Mouse (Mus musculus) forebrain, embryonic 11.5 days (tissue): ENCODE results near the gene Tarbp2. TPM values are rescaled to one million over a fixed set of nuclear protein-coding genes. Genes with fewer than 3 reads are reported as not detected.

Experiments used
- ATAC-seq: fragments of 200-750 bp; cut with Nextera tagmentation; replicated peaks from 2 replicates; pipeline ENCODE4 v1.8.0; 2017; ENCODE audit warnings: moderate TSS enrichment; ENCODE audit not compliant: low FRiP score
- DNase-seq: peaks from one replicate; pipeline ENCODE4 v3.0.0-alpha.2; 2017; ENCODE audit warnings: low spot score
- H3K27ac ChIP-seq: fragments of 300-500 bp; sonication (generic); 2 replicates; pipeline ENCODE4 v1.5.1; 2014; ENCODE audit warnings: low read depth, low read length
- H3K27me3 ChIP-seq: fragments of 300-500 bp; sonication (generic); 2 replicates; pipeline ENCODE4 v1.6.1; 2014; ENCODE audit warnings: mild to moderate bottlenecking, low read length, mixed read lengths; ENCODE audit not compliant: control insufficient read depth, insufficient read depth
- H3K36me3 ChIP-seq: fragments of 300-500 bp; sonication (generic); 2 replicates; pipeline ENCODE4 v1.6.1; 2014; ENCODE audit warnings: mild to moderate bottlenecking, low read length, moderate library complexity, mixed read lengths; ENCODE audit not compliant: control insufficient read depth, insufficient read depth
- H3K4me1 ChIP-seq: fragments of 300-500 bp; sonication (generic); replicated peaks from 2 replicates; pipeline ENCODE4 v1.6.1; 2014; ENCODE audit warnings: low read length, mixed read lengths; ENCODE audit not compliant: control insufficient read depth, insufficient read depth
- H3K4me2 ChIP-seq: fragments of 300-500 bp; sonication (generic); 2 replicates; pipeline ENCODE4 v1.6.1; 2014; ENCODE audit warnings: low read depth, mild to moderate bottlenecking, low read length, moderate library complexity, mixed read lengths; ENCODE audit not compliant: severe bottlenecking
- H3K4me3 ChIP-seq: fragments of 300-500 bp; sonication (generic); 2 replicates; pipeline ENCODE4 v1.5.1; 2014; ENCODE audit warnings: low read depth, low read length
- H3K9ac ChIP-seq: fragments of 300-500 bp; sonication (generic); 2 replicates; pipeline ENCODE4 v1.6.1; 2014; ENCODE audit warnings: low read length
- H3K9me3 ChIP-seq: fragments of 300-500 bp; sonication (generic); 2 replicates; pipeline ENCODE4 v1.6.1; 2016; ENCODE audit warnings: low read length, mixed read lengths; ENCODE audit not compliant: control insufficient read depth
- WGBS: fragments of 180-500 bp; shearing (Covaris S2); extraction: QIAGEN DNeasy Blood & Tissue Kit; methylation state at CpG from one replicate; pipeline ENCODE4 v1.1.7; 2014; 5-methylcytosine and 5-hydroxymethylcytosine counted together
- polyA plus RNA-seq: library from polyadenylated mRNA; unstranded; fragments of >200 nt; fragmentation: Nextera tagmentation; extraction: Ambion mirVana; gene quantifications from 2 replicates; pipeline ENCODE4 v1.2.1, GENCODE M21; 2014

The Tarbp2 gene
- polyA plus RNA-seq, 1 experiment from 2014 or later, result 98.9 TPM

DNA sequence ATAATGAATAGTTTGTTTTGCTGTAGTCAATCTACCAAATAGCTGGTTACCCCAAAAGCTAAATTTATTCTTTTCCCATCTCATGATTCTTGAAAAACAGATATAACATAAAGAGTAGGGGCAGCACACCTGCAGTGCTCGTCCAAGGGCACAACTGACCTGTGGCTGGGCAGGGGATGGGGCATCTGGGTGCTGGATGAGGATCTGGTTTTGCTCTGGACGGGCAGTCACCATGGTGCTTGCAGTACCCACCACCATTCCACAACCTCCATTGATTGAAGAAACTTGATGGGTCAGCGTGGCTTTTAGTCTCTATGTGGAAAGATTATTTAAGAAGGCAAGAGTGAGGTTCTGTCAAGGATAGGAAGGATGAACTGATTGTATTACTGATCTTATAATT, 28.3 kb downstream of the Tarbp2 start:
- DNase-seq, result no peak
- no peak for ATAC-seq
- H3K4me1 ChIP-seq, result no peaks in the 10 kb centered on the region
- no peak overlapping the region for H3K9ac ChIP-seq
- H3K27me3 ChIP-seq, result no peaks in the 10 kb centered on the region
- H3K4me2 ChIP-seq, result no peak overlapping the region
- no peaks in the 10 kb centered on the region for H3K9me3 ChIP-seq
- no peak overlapping the region for H3K27ac ChIP-seq
- no peak overlapping the region for H3K4me3 ChIP-seq
- 84% methylated on average over 3 of the region's 3 CpGs for WGBS
- H3K36me3 ChIP-seq, result no peaks in the 10 kb centered on the region

DNA sequence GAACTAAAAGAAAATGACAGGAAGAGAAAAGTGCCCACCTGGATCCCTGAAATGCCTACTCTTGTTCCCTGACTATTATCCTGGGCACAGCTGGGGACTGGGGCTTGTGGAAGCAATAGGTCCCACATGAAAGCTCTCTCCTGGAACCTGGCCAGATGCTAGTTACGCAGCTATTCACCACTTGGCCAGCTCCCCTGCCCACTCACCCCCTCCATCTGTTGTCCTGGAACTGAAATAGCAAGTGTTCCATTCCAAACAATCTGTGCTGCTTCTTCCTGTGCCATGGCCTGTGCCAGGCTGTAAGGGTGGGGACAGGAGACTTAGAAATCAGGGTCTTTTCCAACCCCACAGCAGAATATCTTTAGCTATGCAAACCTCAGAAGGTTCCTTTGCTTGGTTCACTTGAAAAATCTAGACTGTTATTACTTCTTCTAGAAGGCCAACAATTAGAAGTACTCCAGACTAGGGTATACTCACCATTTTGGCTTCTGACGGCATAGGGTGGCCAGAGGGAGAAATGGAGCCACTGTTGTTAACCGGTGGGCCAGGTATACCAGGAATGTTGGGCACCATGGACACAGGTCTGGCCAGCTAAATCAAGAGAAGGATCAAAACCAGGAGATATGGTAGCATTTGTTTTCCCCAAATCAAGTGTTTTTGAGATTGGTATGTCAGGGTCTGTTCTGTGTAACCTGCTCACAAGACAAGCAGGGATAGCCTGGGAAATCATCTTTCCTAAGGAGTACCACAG, 28.9 kb downstream of the Tarbp2 start:
- no peak for ATAC-seq
- H3K36me3 ChIP-seq, result no peaks in the 10 kb centered on the region
- whole genome bisulfite sequencing, result 93% methylated on average over 3 of the region's 3 CpGs

DNA sequence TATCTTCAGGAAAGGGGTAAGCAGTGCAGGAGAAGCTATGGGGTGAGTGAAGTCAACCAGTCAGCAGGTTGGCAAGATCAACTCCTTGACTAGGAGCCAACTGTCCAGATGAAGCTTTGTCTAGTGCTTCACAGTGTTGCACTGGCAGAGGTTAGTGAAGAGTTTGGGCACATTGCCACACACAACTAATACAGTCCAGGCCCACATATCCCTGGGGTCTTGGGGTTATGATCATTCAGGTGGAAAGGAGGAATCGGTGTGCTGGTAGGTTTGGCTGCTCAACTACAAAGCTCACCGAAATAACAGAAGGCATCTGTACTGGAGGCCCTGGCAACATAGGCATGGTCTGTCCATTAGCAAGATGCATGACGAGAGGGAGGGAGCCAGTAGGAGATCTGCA, 29.5 kb downstream of the Tarbp2 start:
- ATAC-seq (no peak), DNase-seq (no peak)
- Histone ChIP-seq H3K27ac (no peak overlapping the region), H3K4me2 (no peak overlapping the region), H3K36me3 (no peaks in the 10 kb centered on the region), H3K4me3 (no peak overlapping the region), H3K27me3 (no peaks in the 10 kb centered on the region), H3K9ac (no peak overlapping the region), H3K9me3 (no peaks in the 10 kb centered on the region), H3K4me1 (no peaks in the 10 kb centered on the region)
- 94% methylated on average over 3 of the region's 3 CpGs for WGBS

More for the DNA sequence above, 28.9 kb downstream of the Tarbp2 start:
- H3K9ac ChIP-seq, result no peak overlapping the region
- H3K9me3 ChIP-seq, result no peaks in the 10 kb centered on the region
- no peaks in the 10 kb centered on the region for H3K4me1 ChIP-seq
- no peaks in the 10 kb centered on the region for H3K27me3 ChIP-seq
- no peak overlapping the region for H3K4me3 ChIP-seq
- no peak for DNase-seq
- H3K27ac ChIP-seq, result no peak overlapping the region
- H3K4me2 ChIP-seq, result no peak overlapping the region

DNA sequence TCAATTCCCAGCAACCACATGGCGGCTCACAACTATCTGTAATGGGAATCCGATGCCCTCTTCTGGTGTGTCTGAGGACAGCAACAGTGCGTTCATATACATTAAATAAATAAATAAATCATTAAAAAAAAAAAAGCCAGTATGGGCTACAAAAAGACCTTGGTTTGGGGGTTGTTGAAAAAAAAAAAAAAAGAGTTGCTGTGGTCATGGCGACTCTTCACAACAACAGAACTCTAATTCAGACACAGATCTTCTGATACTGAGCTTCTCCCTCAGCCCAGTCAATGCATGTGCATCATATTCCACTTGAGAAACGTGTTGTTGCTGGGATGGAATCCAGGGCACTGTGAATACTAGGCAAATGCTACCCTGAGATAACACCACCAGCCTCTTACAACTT, 34.6 kb downstream of the Tarbp2 start:
- ATAC-seq, result no peak
- no peak overlapping the region for H3K27ac ChIP-seq
- peaks cover 3% of the 10 kb centered on the region; the same call in 1 of the 2 replicates for H3K36me3 ChIP-seq
- 94% methylated on average over 5 of the region's 5 CpGs for WGBS
- no peak overlapping the region for H3K4me3 ChIP-seq
- DNase-seq, result no peak
- no peaks in the 10 kb centered on the region for H3K4me1 ChIP-seq
- no peak overlapping the region for H3K9ac ChIP-seq
- no peaks in the 10 kb centered on the region for H3K27me3 ChIP-seq
- no peaks in the 10 kb centered on the region for H3K9me3 ChIP-seq
- H3K4me2 ChIP-seq, result no peak overlapping the region

DNA sequence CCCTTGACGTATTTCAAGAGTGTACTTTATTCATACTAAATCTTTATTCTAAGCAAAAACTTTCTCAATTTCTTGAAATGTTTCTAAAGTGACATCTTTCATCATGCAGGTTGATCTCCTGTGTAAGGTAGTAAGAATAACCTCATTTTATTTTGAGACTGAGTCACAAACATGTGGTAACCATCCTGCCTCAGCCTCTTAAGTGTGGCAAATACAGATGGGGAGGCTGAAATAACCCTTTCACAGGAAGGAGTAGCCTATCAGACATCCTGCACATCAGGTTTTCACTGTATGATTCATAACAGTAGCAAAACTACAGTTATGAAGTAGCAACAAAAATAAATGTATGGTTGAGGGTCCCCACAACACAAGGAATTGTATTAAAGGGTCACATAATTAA, 37.6 kb downstream of the Tarbp2 start:
- Histone ChIP-seq H3K4me3 (no peak overlapping the region), H3K9ac (no peak overlapping the region), H3K27me3 (no peaks in the 10 kb centered on the region), H3K36me3 (peaks cover 3% of the 10 kb centered on the region; the same call in 1 of the 2 replicates), H3K4me2 (no peak overlapping the region), H3K4me1 (no peaks in the 10 kb centered on the region), H3K27ac (no peak overlapping the region), H3K9me3 (no peaks in the 10 kb centered on the region)
- ATAC-seq (no peak), DNase-seq (no peak)
- WGBS, result 92% methylated on average over 1 of the region's 1 CpGs

DNA sequence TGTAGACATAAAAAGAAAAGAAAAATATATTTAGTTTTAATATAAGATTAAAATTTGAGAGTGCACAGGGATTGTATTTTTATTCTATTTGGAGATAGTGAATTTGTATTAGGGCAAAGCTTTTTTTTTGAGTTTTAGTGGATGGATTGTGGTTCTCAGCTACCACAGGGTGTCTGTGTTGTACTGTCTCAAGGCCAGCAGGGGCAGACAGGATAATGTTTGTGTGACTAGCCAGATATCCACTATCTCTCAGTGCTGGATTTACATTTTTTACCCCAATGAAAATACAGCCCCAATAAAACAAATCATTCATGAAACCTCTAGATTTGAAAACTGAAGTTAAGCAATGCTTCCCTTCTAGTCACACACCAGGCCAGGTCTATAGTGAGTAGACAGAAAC, 39.6 kb downstream of the Tarbp2 start:
- DNase-seq (no peak), ATAC-seq (no peak)
- Histone ChIP-seq H3K27me3 (no peaks in the 10 kb centered on the region), H3K27ac (no peak overlapping the region), H3K4me3 (no peak overlapping the region), H3K4me1 (no peaks in the 10 kb centered on the region), H3K9me3 (no peaks in the 10 kb centered on the region), H3K4me2 (no peak overlapping the region), H3K9ac (no peak overlapping the region), H3K36me3 (peaks cover 3% of the 10 kb centered on the region; the same call in 1 of the 2 replicates)

DNA sequence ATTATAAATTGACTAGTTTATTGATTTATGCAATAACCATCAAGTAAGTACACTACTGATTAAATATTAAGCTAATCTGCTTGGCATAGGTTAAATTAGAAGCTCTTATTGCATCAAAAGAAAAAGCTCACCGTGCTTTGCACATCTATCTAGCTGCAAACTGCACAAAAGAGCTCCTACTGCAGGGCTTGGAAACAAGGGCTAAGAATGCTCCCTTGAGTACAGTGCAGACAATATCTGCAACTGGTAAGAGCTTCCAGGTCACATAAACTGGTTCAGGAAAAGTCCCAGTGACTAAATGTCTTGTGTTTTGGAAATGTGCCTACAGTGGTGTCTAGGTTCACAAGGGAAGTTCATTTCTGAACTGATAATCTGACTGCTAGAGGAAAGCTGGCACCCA, 44.5 kb downstream of the Tarbp2 start:
- ATAC-seq, result no peak
- no peaks in the 10 kb centered on the region for H3K27me3 ChIP-seq
- whole genome bisulfite sequencing, result 100% methylated on average over 1 of the region's 1 CpGs
- no peaks in the 10 kb centered on the region for H3K9me3 ChIP-seq
- DNase-seq, result no peak
- no peak overlapping the region for H3K9ac ChIP-seq
- H3K27ac ChIP-seq, result no peak overlapping the region
- H3K4me2 ChIP-seq, result no peak overlapping the region
- no peaks in the 10 kb centered on the region; the same call in 1 of the 2 replicates for H3K36me3 ChIP-seq
- H3K4me3 ChIP-seq, result no peak overlapping the region
- no peaks in the 10 kb centered on the region for H3K4me1 ChIP-seq

DNA sequence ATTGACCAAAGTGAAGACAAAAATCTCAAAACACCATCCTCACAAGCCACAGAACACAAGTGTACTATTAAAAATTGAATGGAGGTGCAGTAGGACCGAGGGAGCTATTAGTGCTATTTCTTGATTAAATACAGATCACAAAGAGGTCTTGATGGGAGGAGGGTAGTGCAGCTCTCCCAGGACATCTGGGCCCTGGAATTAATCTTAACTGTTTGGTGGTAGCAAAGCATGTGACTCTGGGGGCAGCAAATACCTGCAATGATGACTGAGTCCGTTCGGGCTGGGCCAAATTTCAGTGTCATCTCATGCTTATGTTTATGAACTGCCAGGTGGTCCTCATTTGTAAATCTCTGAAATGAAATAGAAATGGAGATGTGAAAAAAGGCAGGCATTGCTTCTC, 45.1 kb downstream of the Tarbp2 start:
- WGBS, result 94% methylated on average over 3 of the region's 3 CpGs
- ATAC-seq, result no peak

DNA sequence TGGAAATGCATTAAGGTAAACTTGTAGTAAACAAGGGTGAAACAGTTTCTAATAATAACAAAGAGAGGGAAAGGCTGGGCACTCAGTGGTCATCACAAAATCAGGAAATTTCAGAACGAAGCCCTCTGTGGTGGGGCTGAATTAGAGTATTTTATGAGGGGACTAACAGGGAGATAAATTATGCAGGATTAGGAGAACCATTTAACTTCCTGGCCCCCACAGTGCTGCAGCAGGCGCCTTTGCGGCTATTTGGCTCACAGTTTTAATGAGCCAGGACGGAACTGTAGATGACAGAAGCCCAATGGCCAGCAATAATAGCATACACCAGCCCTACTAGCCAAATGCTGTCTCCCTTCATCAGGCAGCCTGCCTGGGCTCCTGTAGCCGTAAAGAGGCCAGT, 45.7 kb downstream of the Tarbp2 start:
- Histone ChIP-seq H3K36me3 (no peaks in the 10 kb centered on the region; the same call in 1 of the 2 replicates), H3K27ac (no peak overlapping the region), H3K4me3 (no peak overlapping the region), H3K27me3 (no peaks in the 10 kb centered on the region), H3K4me1 (no peaks in the 10 kb centered on the region), H3K4me2 (no peak overlapping the region), H3K9me3 (no peaks in the 10 kb centered on the region), H3K9ac (no peak overlapping the region)
- DNase-seq (no peak), ATAC-seq (no peak)
- 85% methylated on average over 5 of the region's 5 CpGs for WGBS

More for the DNA sequence above, 45.1 kb downstream of the Tarbp2 start:
- Histone ChIP-seq H3K4me1 (no peaks in the 10 kb centered on the region), H3K9me3 (no peaks in the 10 kb centered on the region), H3K27me3 (no peaks in the 10 kb centered on the region), H3K36me3 (no peaks in the 10 kb centered on the region; the same call in 1 of the 2 replicates), H3K27ac (no peak overlapping the region), H3K9ac (no peak overlapping the region), H3K4me3 (no peak overlapping the region), H3K4me2 (no peak overlapping the region)
- no peak for DNase-seq
